Mouse (Mus musculus) midbrain, embryonic 15.5 days (tissue): ENCODE data around the gene Tuba3b. TPM values are rescaled to one million over a fixed set of nuclear protein-coding genes. Genes with fewer than 3 reads are reported as not detected.

Experiments used
- ATAC-seq: fragments of 200-750 bp; cut with Nextera tagmentation; replicated peaks from 2 replicates; pipeline ENCODE4 v1.8.0; 2017; ENCODE audit warnings: moderate TSS enrichment
- H3K27ac ChIP-seq: fragments of 300-500 bp; sonication (generic); 2 replicates; pipeline ENCODE4 v1.5.1; 2015; ENCODE audit warnings: mild to moderate bottlenecking, inconsistent platforms
- H3K27me3 ChIP-seq: fragments of 300-500 bp; sonication (generic); replicated peaks from 2 replicates; pipeline ENCODE4 v1.6.1; 2015; ENCODE audit warnings: inconsistent platforms
- H3K36me3 ChIP-seq: fragments of 300-500 bp; sonication (generic); replicated peaks from 2 replicates; pipeline ENCODE4 v1.6.1; 2015; ENCODE audit warnings: inconsistent platforms
- H3K4me1 ChIP-seq: fragments of 300-500 bp; sonication (generic); 2 replicates; pipeline ENCODE4 v1.6.1; 2015; ENCODE audit warnings: inconsistent platforms
- H3K4me2 ChIP-seq: fragments of 300-500 bp; sonication (generic); 2 replicates; pipeline ENCODE4 v1.6.1; 2015; ENCODE audit warnings: inconsistent platforms, mild to moderate bottlenecking, moderate library complexity
- H3K4me3 ChIP-seq: fragments of 300-500 bp; sonication (generic); 2 replicates; pipeline ENCODE4 v1.5.1; 2015; ENCODE audit warnings: mild to moderate bottlenecking, inconsistent platforms
- H3K9ac ChIP-seq: fragments of 300-500 bp; sonication (generic); 2 replicates; pipeline ENCODE4 v1.6.1; 2015; ENCODE audit warnings: mild to moderate bottlenecking, inconsistent platforms
- H3K9me3 ChIP-seq: fragments of 300-500 bp; sonication (generic); 2 replicates; pipeline ENCODE4 v1.6.1; 2016; ENCODE audit warnings: inconsistent platforms
- WGBS: fragments of 180-500 bp; shearing (Covaris S2); methylation state at CpG from one replicate; pipeline ENCODE4 v1.1.7; 2015; ENCODE audit warnings: mixed read lengths; 5-methylcytosine and 5-hydroxymethylcytosine counted together
- polyA plus RNA-seq: library from polyadenylated mRNA; unstranded; fragments of >200 nt; fragmentation: Nextera tagmentation; extraction: Ambion mirVana; gene quantifications from 2 replicates; pipeline ENCODE4 v1.2.1, GENCODE M21; 2015

Gene Tuba3b
- polyA plus RNA-seq, 1 experiment from 2014 or later, result not detected

DNA sequence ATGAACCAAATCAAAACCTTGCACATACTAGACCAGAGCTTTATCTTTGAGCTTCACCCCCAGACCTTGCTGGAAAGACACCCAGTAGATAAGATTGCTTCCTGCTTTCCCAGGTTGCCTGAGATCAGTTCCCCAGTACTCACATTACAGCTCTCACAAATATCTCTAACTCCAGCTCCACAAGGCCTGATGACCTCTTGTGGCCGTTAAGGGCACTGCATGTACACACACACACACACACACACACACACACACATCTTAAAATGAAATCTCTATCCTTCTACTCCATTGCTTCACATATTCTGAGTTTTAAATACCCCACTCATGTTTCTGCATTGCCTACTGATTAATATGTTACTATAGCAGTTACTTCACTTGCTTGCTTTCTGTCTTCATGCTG is 40.1 kb downstream of the Tuba3b start:
- no peak overlapping the region for H3K4me2 ChIP-seq
- H3K4me3 ChIP-seq, result no peak overlapping the region
- peaks cover 7% of the 10 kb centered on the region for H3K4me1 ChIP-seq
- ATAC-seq, result no peak
- no peaks in the 10 kb centered on the region for H3K36me3 ChIP-seq
- no peaks in the 10 kb centered on the region for H3K9me3 ChIP-seq
- WGBS, result 95% methylated on average over 1 of the region's 1 CpGs
- H3K9ac ChIP-seq, result no peak overlapping the region
- H3K27me3 ChIP-seq, result no peaks in the 10 kb centered on the region
- H3K27ac ChIP-seq, result no peak overlapping the region

DNA sequence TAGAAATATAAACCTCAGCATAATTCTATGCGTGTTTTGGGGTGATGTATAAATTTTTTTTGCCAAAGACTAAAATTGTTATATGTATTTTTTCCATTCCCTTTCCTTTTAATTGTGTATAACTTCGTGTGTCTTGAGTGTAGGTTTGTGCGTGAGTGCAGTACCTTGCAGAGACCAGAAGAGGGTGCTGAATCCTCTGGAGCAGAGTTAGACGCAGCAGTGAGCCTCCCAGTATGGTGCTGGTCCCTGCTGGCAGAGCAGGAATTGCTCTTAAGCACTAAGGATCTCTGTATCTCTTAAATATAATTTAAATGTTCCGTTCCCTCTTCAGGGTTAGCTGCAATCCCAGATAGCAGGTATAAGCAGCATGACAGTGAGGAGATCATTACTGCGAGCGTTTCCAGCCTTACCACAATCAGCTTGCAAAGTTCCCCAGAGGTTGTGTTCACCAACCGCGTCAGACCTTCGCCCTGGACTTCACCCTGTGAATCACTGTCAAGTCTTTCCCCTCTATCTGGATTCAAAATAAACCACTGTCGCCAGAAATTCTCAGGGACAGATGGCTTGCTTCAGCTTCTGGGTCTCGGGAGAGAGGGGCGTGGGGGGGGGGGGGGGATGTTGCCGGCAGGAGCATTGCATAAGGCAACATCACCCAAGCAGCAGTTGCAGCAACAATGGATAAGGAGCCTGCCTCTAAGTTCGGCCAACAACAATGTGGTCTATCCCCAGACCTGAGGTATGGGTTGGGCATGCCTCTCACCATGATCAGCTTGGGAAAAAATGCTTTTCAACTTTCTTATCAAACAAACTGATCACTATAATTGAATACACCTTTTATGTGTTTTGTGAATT is 41.4 kb downstream of the Tuba3b start:
- no peaks in the 10 kb centered on the region for H3K9me3 ChIP-seq
- no peak for ATAC-seq
- no peak overlapping the region for H3K4me3 ChIP-seq
- no peak overlapping the region for H3K9ac ChIP-seq
- H3K4me1 ChIP-seq, result peaks cover 7% of the 10 kb centered on the region
- H3K27me3 ChIP-seq, result no peaks in the 10 kb centered on the region
- no peak overlapping the region for H3K27ac ChIP-seq
- 77% methylated on average over 15 of the region's 15 CpGs for WGBS
- H3K4me2 ChIP-seq, result no peak overlapping the region
- H3K36me3 ChIP-seq, result no peaks in the 10 kb centered on the region

GRCm38 (mm10) chr6:145659116-145659515 is 43.6 kb downstream of the Tuba3b start:
- H3K36me3 ChIP-seq, result no peaks in the 10 kb centered on the region
- 80% methylated on average over 6 of the region's 6 CpGs for WGBS
- no peak for ATAC-seq

GRCm38 (mm10) chr6:145660943-145661342 is 45.4 kb downstream of the Tuba3b start:
- Histone ChIP-seq H3K27ac (no peak overlapping the region), H3K4me1 (no peaks in the 10 kb centered on the region), H3K4me3 (no peak overlapping the region), H3K36me3 (no peaks in the 10 kb centered on the region), H3K9me3 (no peaks in the 10 kb centered on the region), H3K9ac (no peak overlapping the region), H3K4me2 (no peak overlapping the region), H3K27me3 (no peaks in the 10 kb centered on the region)
- ATAC-seq, result no peak
- WGBS, result 76% methylated on average over 11 of the region's 11 CpGs

More at GRCm38 (mm10) chr6:145659116-145659515, 43.6 kb downstream of the Tuba3b start:
- no peak overlapping the region for H3K9ac ChIP-seq
- H3K4me2 ChIP-seq, result no peak overlapping the region
- H3K4me1 ChIP-seq, result peaks cover 1% of the 10 kb centered on the region
- no peak overlapping the region for H3K4me3 ChIP-seq
- H3K27ac ChIP-seq, result no peak overlapping the region
- no peaks in the 10 kb centered on the region for H3K9me3 ChIP-seq
- H3K27me3 ChIP-seq, result no peaks in the 10 kb centered on the region

DNA sequence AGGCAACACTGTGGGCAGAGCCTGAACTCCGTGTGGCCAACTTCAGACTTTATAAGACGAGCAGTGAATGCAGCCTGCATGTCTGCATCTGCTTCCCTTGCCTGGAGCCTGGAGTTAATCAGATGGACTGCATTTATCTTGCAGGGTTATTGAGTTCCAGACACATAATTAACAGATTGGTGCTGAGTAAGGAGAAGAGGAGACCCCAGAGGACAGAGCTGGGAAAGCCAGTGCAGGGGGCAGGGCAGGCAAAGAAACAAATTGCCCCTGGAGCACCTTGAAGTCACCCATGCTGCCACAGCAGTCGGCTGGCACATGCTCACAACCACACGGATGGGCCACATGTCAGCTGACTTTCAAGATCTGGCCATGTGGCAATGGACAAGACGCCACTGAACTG is 48.7 kb downstream of the Tuba3b start:
- 0 out of 2 replicates have a peak, but pooled peaks cover under 1% of the 10 kb centered on the region for H3K4me1 ChIP-seq
- H3K9ac ChIP-seq, result no peak overlapping the region
- ATAC-seq, result 0 out of 2 replicates have a peak, but pooled peaks have one; percentile 24
- H3K27ac ChIP-seq, result no peak overlapping the region
- 71% methylated on average over 5 of the region's 5 CpGs for WGBS
- no peaks in the 10 kb centered on the region for H3K9me3 ChIP-seq
- no peaks in the 10 kb centered on the region for H3K36me3 ChIP-seq
- no peak overlapping the region for H3K4me3 ChIP-seq
- no peak overlapping the region for H3K4me2 ChIP-seq
- no peaks in the 10 kb centered on the region for H3K27me3 ChIP-seq

DNA sequence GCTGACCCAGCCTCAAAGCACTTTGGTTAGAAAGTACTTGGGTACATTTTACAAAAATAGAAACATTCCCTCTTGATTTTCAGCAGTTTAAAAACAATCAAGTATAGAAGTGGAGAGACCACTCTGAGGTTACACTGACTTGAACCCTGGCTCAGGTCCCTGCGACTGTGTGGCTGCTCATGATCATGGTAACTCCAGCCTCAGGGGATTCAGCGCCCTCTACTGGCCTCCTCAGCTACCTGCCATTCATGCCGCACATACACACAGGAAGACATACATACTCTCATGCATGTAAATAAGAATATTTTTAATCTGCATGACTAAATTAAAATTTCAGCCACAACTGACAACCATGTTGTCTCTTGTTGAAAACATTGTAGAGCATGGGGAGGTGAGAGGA is 50.2 kb downstream of the Tuba3b start:
- H3K4me2 ChIP-seq, result no peak overlapping the region
- WGBS, result 89% methylated on average over 3 of the region's 3 CpGs
- no peak for ATAC-seq

GRCm38 (mm10) chr6:145667654-145668053 is 52.1 kb downstream of the Tuba3b start:
- Histone ChIP-seq H3K9ac (no peak overlapping the region), H3K36me3 (no peaks in the 10 kb centered on the region), H3K4me1 (peaks cover 6% of the 10 kb centered on the region; the same call in 1 of the 2 replicates), H3K4me2 (no peak overlapping the region), H3K27ac (no peak overlapping the region), H3K27me3 (no peaks in the 10 kb centered on the region), H3K9me3 (no peaks in the 10 kb centered on the region), H3K4me3 (no peak overlapping the region)
- ATAC-seq, result no peak
- 80% methylated on average over 3 of the region's 3 CpGs for WGBS

More for the DNA sequence above, 50.2 kb downstream of the Tuba3b start:
- Histone ChIP-seq H3K4me1 (peaks cover 6% of the 10 kb centered on the region; the same call in 1 of the 2 replicates), H3K27me3 (no peaks in the 10 kb centered on the region), H3K9me3 (no peaks in the 10 kb centered on the region), H3K36me3 (no peaks in the 10 kb centered on the region), H3K27ac (no peak overlapping the region), H3K4me3 (no peak overlapping the region), H3K9ac (no peak overlapping the region)

- 50% methylated on average over 10 of the region's 10 CpGs for WGBS
- Histone ChIP-seq H3K4me3 (no peak overlapping the region), H3K27me3 (no peaks in the 10 kb centered on the region), H3K4me1 (peaks cover 6% of the 10 kb centered on the region; the same call in 1 of the 2 replicates), H3K9ac (no peak overlapping the region), H3K9me3 (no peaks in the 10 kb centered on the region), H3K27ac (peak overlapping the region; percentile 43), H3K36me3 (no peaks in the 10 kb centered on the region), H3K4me2 (no peak overlapping the region)
- ATAC-seq, result peak; percentile 52; the same call in 1 of the 2 replicates
Measured at GRCm38 (mm10) chr6:145669596-145670071, 54.1 kb downstream of the Tuba3b start.

Other genes with a start within 250 kb of the Tuba3b start
- gene Lmntd1, start 1.4 kb upstream of the Tuba3b start, polyA plus RNA-seq, result 1.7 and 1.8 TPM in 2 replicates
- 4.6 and 5.5 TPM in 2 replicates for gene Rassf8, start 131.0 kb downstream of the Tuba3b start, polyA plus RNA-seq
- gene Bhlhe41, start 249.8 kb downstream of the Tuba3b start, polyA plus RNA-seq, result 6.5 and 8.2 TPM in 2 replicates